In the genomic region with DNA sequence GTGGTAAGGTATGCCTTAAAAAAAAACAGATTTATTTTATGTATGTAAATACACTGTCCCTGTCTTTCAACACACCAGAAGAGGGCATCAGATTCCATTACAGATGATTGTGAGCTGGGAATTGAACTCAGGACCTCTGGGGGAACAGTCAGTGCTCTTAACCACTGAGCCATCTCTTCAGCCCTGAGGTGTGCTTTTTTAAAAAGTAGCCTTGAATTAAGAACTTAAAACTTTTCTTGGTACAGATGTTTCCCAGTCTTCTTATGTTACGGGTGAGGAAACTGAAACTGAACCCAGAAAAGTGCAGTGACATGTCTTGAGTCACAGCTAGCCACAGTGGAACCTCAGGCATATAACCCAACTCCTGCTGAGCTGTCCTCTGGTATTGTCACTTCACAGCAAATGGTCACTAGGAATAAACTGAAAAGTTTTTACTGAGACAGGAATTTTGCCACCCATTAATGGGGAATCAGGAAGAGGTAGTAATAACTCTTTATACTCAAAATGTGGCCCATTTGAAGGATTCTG, we compare ENCODE assay signal across 10 mouse cellular contexts. TPM values are rescaled to one million over a fixed set of nuclear protein-coding genes. Genes with fewer than 3 reads are reported as not detected.
DNase-seq lines count a peak whose midpoint lies in the region; ATAC-seq and TF ChIP-seq lines count a peak whose summit lies in the region.
"Had no signal": no experiment of that assay in that cellular context is flagged by ENCODE, and none has a peak within 500 bp of the region (broad histone marks: within the 10 kb centered on the region; RNA-seq: fewer than 3 reads in every experiment).

No protein-coding gene starts in this region.

- WGBS in heart, embryonic 15.5 days: 94% methylated on average over 1 of the region's 1 CpGs
- WGBS in midbrain, embryonic 11.5 days: 91% methylated on average over 1 of the region's 1 CpGs
- 96% methylated on average over 1 of the region's 1 CpGs for WGBS in midbrain, embryonic 14.5 days
- WGBS in liver, embryonic 11.5 days: 91% methylated on average over 1 of the region's 1 CpGs
- 92% methylated on average over 1 of the region's 1 CpGs for WGBS in stomach, postnatal 0 days
- WGBS in midbrain, embryonic 15.5 days: 96% methylated on average over 1 of the region's 1 CpGs

- no peaks in the 10 kb centered on the region for H3K9me3 ChIP-seq in heart, embryonic 15.5 days (replicated peaks)
- no peaks in the 10 kb centered on the region for H3K9me3 ChIP-seq in midbrain, embryonic 11.5 days (ENCODE audit: control insufficient read depth, low read length)
- H3K9me3 ChIP-seq in midbrain, embryonic 14.5 days (ENCODE audit: control insufficient read depth, low read length): no peaks in the 10 kb centered on the region
- H3K9me3 ChIP-seq in liver, embryonic 11.5 days (ENCODE audit: control insufficient read depth, low read length): no peaks in the 10 kb centered on the region
- no peaks in the 10 kb centered on the region for H3K9me3 ChIP-seq in stomach, postnatal 0 days (ENCODE audit: control insufficient read depth, low read length)
- no peaks in the 10 kb centered on the region for H3K9me3 ChIP-seq in midbrain, embryonic 15.5 days
- H3K9me3 ChIP-seq: embryonic facial prominence, embryonic 13.5 days had no signal

- no peak overlapping the region for H3K4me2 ChIP-seq in heart, embryonic 15.5 days
- no peak overlapping the region for H3K4me2 ChIP-seq in midbrain, embryonic 11.5 days
- H3K4me2 ChIP-seq in midbrain, embryonic 14.5 days (ENCODE audit: low read length): no peak overlapping the region
- H3K4me2 ChIP-seq in liver, embryonic 11.5 days: peak overlapping the region; percentile 30; the same call in 1 of the 2 replicates
- H3K4me2 ChIP-seq in stomach, postnatal 0 days (replicated peaks; ENCODE audit: low read depth): no peak overlapping the region
- H3K4me2 ChIP-seq in midbrain, embryonic 15.5 days: no peak overlapping the region
- H3K4me2 ChIP-seq: embryonic facial prominence, embryonic 13.5 days had no signal

- H3K4me1 ChIP-seq in heart, embryonic 15.5 days (replicated peaks): no peaks in the 10 kb centered on the region
- H3K4me1 ChIP-seq in midbrain, embryonic 11.5 days (ENCODE audit: control insufficient read depth, insufficient read depth, low read length): no peaks in the 10 kb centered on the region; the same call in 1 of the 2 replicates
- H3K4me1 ChIP-seq in midbrain, embryonic 14.5 days (ENCODE audit: control insufficient read depth, insufficient read depth, low read length): no peaks in the 10 kb centered on the region
- H3K4me1 ChIP-seq in liver, embryonic 11.5 days (replicated peaks; ENCODE audit: control insufficient read depth, insufficient read depth, low read length): peaks cover 12% of the 10 kb centered on the region
- no peaks in the 10 kb centered on the region for H3K4me1 ChIP-seq in stomach, postnatal 0 days (replicated peaks; ENCODE audit: control insufficient read depth, insufficient read depth)
- no peaks in the 10 kb centered on the region for H3K4me1 ChIP-seq in midbrain, embryonic 15.5 days
- H3K4me1 ChIP-seq: embryonic facial prominence, embryonic 13.5 days had no signal

- TF ChIP-seq EP300 in stomach, postnatal 0 days (optimal IDR thresholded peaks at IDR 0.05): no peak

- 0 out of 2 replicates have a peak overlapping the region, but pooled peaks have one; percentile 38 for H3K27ac ChIP-seq in heart, embryonic 15.5 days
- no peak overlapping the region for H3K27ac ChIP-seq in midbrain, embryonic 11.5 days (ENCODE audit: low read depth, low read length)
- no peak overlapping the region for H3K27ac ChIP-seq in midbrain, embryonic 14.5 days (replicated peaks; ENCODE audit: low read depth, low read length)
- H3K27ac ChIP-seq in liver, embryonic 11.5 days (ENCODE audit: low read depth, low read length): peak overlapping the region; percentile 74
- H3K27ac ChIP-seq in stomach, postnatal 0 days (replicated peaks): peak overlapping the region; percentile 70
- H3K27ac ChIP-seq in midbrain, embryonic 15.5 days: no peak overlapping the region
- H3K27ac ChIP-seq: embryonic facial prominence, embryonic 13.5 days had no signal

- no peak overlapping the region for H3K9ac ChIP-seq in heart, embryonic 15.5 days
- H3K9ac ChIP-seq in midbrain, embryonic 11.5 days (ENCODE audit: low read length): no peak overlapping the region
- no peak overlapping the region for H3K9ac ChIP-seq in midbrain, embryonic 14.5 days (replicated peaks; ENCODE audit: low read length)
- H3K9ac ChIP-seq in liver, embryonic 11.5 days (ENCODE audit: low read depth, low read length): no peak overlapping the region
- H3K9ac ChIP-seq in stomach, postnatal 0 days (ENCODE audit: low read length): no peak overlapping the region
- H3K9ac ChIP-seq in midbrain, embryonic 15.5 days: no peak overlapping the region
- H3K9ac ChIP-seq: embryonic facial prominence, embryonic 13.5 days had no signal

- intact Hi-C loops in heart, postnatal 25 days (cut with DNase I): loop anchor here (5.0 kb wide), 1 partner anchor 50 kb away; no protein-coding TSS in a partner anchor

- H3K4me3 ChIP-seq in heart, embryonic 15.5 days: no peak overlapping the region
- H3K4me3 ChIP-seq in midbrain, embryonic 11.5 days (ENCODE audit: low read depth, low read length): no peak overlapping the region
- no peak overlapping the region for H3K4me3 ChIP-seq in midbrain, embryonic 14.5 days (replicated peaks; ENCODE audit: low read depth, low read length)
- no peak overlapping the region for H3K4me3 ChIP-seq in liver, embryonic 11.5 days (ENCODE audit: low read depth, low read length)
- H3K4me3 ChIP-seq in stomach, postnatal 0 days (ENCODE audit: low read depth, low read length): no peak overlapping the region
- H3K4me3 ChIP-seq in midbrain, embryonic 15.5 days: no peak overlapping the region
- H3K4me3 ChIP-seq: embryonic facial prominence, embryonic 13.5 days had no signal

- peaks cover 23% of the 10 kb centered on the region for H3K36me3 ChIP-seq in heart, embryonic 15.5 days
- peaks cover 9% of the 10 kb centered on the region for H3K36me3 ChIP-seq in midbrain, embryonic 11.5 days (ENCODE audit: control insufficient read depth, insufficient read depth, low read length)
- peaks cover 67% of the 10 kb centered on the region for H3K36me3 ChIP-seq in midbrain, embryonic 14.5 days (ENCODE audit: control insufficient read depth, insufficient read depth, low read length)
- H3K36me3 ChIP-seq in liver, embryonic 11.5 days (ENCODE audit: control insufficient read depth, insufficient read depth, low read length): peaks cover 19% of the 10 kb centered on the region; the same call in 1 of the 2 replicates
- peaks cover 11% of the 10 kb centered on the region; the same call in 1 of the 2 replicates for H3K36me3 ChIP-seq in stomach, postnatal 0 days (ENCODE audit: control insufficient read depth, insufficient read depth, low read length)
- H3K36me3 ChIP-seq in midbrain, embryonic 15.5 days (replicated peaks): peaks cover 26% of the 10 kb centered on the region; the same call in 1 of the 2 replicates

- no peak; the same call in 1 of the 2 replicates for TF ChIP-seq CTCF in stomach, postnatal 0 days (IDR thresholded peaks at IDR 0.05; ENCODE audit: low read depth)

- ATAC-seq in heart, embryonic 15.5 days (replicated peaks; ENCODE audit: insufficient number of reproducible peaks, insufficient read depth, low FRiP score, low read depth): no peak
- ATAC-seq in midbrain, embryonic 11.5 days (ENCODE audit: low FRiP score): no peak
- ATAC-seq in midbrain, embryonic 14.5 days (ENCODE audit: low FRiP score, low TSS enrichment): no peak
- ATAC-seq in liver, embryonic 11.5 days (replicated peaks; ENCODE audit: low FRiP score): no peak
- ATAC-seq in stomach, postnatal 0 days (ENCODE audit: low FRiP score, low TSS enrichment): no peak
- no peak for ATAC-seq in inflammation-experienced regulatory T-cells, adult 6 months
- no peak for ATAC-seq in midbrain, embryonic 15.5 days (replicated peaks)

- DNase-seq in heart, postnatal 25 days (ENCODE audit: low spot score): no peak
- DNase-seq in midbrain, embryonic 11.5 days (ENCODE audit: low spot score, missing footprints): peak; percentile 31
- no peak for DNase-seq in midbrain, embryonic 14.5 days
- no peak for DNase-seq in liver, embryonic 11.5 days (ENCODE audit: low spot score)
- no peak for DNase-seq in stomach, postnatal 0 days (ENCODE audit: low spot score)
- DNase-seq: cerebellum, postnatal 14 days had no signal

- H3K27me3 ChIP-seq in heart, embryonic 15.5 days: no peaks in the 10 kb centered on the region
- no peaks in the 10 kb centered on the region for H3K27me3 ChIP-seq in midbrain, embryonic 11.5 days (ENCODE audit: control insufficient read depth, insufficient read depth, low read length)
- H3K27me3 ChIP-seq in midbrain, embryonic 14.5 days (ENCODE audit: control insufficient read depth, insufficient read depth, low read length): no peaks in the 10 kb centered on the region
- no peaks in the 10 kb centered on the region for H3K27me3 ChIP-seq in liver, embryonic 11.5 days (replicated peaks; ENCODE audit: control insufficient read depth, insufficient read depth, low read length)
- H3K27me3 ChIP-seq in stomach, postnatal 0 days (ENCODE audit: control insufficient read depth, insufficient read depth, low read length): no peaks in the 10 kb centered on the region
- no peaks in the 10 kb centered on the region for H3K27me3 ChIP-seq in midbrain, embryonic 15.5 days (replicated peaks)
- H3K27me3 ChIP-seq: embryonic facial prominence, embryonic 13.5 days had no signal

RNA-seq across cellular contexts. Expression of gene Pcbp1, which starts 21.2 kb away (rescaled TPM):
- 313 and 337 TPM in 2 replicates for polyA plus RNA-seq in heart, embryonic 15.5 days (2015; fragmentation: Nextera tagmentation; extraction: Ambion mirVana)
- total RNA-seq in heart, postnatal 25 days (2021): 100 to 1,000 TPM; 153 to 166 TPM
- polyA plus RNA-seq in midbrain, embryonic 11.5 days (2014; fragmentation: Nextera tagmentation; extraction: Ambion mirVana): 418 and 497 TPM in 2 replicates
- 289 and 325 TPM in 2 replicates for polyA plus RNA-seq in midbrain, embryonic 14.5 days (2014; fragmentation: Nextera tagmentation; extraction: Ambion mirVana)
- 543 and 554 TPM in 2 replicates for polyA plus RNA-seq in liver, embryonic 11.5 days (2014; fragmentation: Nextera tagmentation; extraction: Ambion mirVana)
- polyA plus RNA-seq in stomach, postnatal 0 days (2015; fragmentation: Nextera tagmentation; extraction: Ambion mirVana): 331 and 337 TPM in 2 replicates
- 10 to 100 TPM; 26.3 to 32.5 (median 29.3) TPM for polyA plus RNA-seq in inflammation-experienced regulatory T-cells, adult 6 months (2017; shearing (Covaris generic))
- 339 and 344 TPM in 2 replicates for polyA plus RNA-seq in midbrain, embryonic 15.5 days (2015; fragmentation: Nextera tagmentation; extraction: Ambion mirVana)

Comparison
In these comparisons a context has a peak if more than half of its experiments do, and no peak if none do; other contexts are left out.
1. H3K27ac ChIP-seq: peak in heart, embryonic 15.5 days (single experiment), liver, embryonic 11.5 days (single experiment) and stomach, postnatal 0 days (single experiment); none in midbrain, embryonic 11.5 days (single experiment), midbrain, embryonic 14.5 days (single experiment) and midbrain, embryonic 15.5 days (single experiment).